Mouse (Mus musculus) T-helper 1 cell (primary cell): ENCODE results near the gene Fbxl15.

Source experiments
- in situ Hi-C: fragments of 300-600 bp; cut with MboI, MseI; formaldehyde crosslinking; loops from one replicate; pipeline ENCODE4 v1.15.1; 2025; ENCODE audit warnings: high pct_unique_total_duplicates

The Fbxl15 gene

DNA sequence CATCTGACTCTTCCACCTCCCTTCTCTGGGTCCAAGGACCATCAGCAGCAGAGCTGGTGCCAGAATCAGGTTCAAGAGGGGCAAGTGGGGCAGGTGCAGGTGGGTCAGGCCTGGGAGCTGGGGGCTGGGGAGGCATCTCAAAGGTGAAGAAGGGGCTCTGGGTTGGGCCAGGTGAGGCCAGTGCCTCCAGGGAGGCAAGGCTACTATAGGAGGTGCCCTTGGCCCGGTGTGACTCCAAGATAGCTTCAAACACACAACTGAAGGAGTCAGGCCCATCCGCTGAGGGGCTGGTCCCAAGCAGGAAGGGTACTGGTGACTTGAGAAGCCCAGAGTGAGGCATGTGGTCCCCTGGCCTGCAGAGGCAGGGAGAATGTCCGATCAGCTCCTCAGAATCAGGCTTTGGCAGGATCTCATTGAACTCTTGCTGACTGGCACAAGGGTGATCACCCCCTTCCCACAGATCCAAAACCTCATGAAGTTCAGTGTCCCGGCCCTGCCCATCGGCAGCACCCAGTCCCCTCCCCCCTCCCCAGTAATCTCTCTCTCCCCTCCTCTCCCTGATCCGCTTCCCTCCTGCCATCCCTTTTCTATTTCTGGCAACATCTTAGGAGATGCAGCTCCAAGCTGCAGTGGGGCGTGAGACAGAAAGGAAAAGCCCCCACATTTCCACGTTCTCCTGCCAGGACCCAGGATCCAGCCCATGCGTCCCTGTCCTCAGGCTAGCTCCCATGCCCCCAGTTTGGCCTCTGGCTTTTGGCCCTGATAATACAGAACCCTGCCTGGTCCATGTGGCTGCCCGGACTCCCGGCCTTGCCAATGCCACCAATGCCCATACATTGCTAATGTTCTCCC is 5.6 kb upstream of the Fbxl15 start:
- in situ Hi-C loops: no loop called here

DNA sequence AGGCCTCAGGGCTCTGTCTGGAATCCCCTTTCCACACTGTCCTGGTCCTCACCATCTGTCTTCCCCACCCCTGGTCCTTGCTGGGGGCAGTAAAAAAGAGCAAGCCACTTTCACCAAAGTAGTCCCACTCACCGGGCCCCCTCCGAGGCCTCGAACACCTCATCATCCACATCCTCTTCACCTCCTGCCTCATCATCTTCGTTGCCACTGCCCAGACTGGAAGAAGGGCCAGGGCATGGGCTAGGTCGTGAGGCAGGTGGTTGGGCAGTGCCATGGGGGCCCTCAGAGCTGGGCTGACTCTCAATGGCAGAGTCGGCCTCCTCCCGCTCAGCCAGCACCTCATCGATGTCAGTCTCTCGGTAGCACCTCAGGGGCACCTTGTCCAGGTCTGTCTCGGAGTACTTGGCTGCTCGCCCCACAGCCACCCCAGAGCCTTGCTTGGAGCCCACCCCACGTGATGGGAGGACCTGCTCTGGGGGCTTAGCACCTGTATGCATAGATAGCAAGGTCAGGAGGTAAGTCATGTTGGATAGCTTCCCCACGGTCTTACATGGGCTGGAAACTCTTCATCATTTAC is 4.9 kb upstream of the Fbxl15 start:
- in situ Hi-C loops: no loop called here

DNA sequence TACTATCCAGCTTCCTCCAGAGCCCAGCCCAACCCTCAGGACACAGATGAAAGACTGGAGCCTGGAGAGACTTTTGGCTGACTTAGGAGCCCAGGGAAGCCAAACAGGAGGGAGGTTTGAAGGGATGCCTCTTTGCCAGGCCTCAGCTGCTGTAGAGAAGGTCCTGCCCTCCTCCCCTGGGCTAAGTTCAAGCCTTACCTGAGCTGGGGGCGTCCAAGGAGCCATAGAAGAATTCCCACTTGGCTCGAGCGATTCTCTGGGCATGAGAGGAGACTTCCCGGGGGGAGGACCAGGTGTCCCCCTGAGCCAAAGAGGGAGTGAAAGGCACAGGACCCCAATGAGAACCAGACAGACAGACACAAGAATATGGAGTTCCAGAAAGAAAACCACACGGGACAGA is 4.3 kb upstream of the Fbxl15 start:
- in situ Hi-C loops: no loop called here

DNA sequence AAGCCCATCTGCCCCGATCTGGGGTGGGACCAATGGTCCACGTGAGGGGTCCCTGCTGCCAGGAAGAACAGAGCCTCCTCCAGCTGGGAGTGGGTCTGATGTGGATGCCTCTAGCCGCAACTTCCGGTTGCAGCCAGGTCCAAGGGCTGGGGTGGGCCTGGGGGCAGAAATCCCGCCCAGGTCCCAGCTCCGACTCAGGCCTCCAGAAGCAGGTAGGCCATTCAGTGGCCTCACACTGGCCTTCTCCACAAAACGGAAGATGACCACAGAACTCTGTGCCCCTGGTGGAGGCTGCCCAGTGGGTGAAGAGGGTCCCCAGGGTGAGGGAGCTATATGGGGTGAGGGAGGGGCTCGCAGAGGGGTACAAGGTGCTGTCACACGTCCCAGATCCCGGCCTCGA is 3.6 kb upstream of the Fbxl15 start:
- in situ Hi-C loops: no loop called here

DNA sequence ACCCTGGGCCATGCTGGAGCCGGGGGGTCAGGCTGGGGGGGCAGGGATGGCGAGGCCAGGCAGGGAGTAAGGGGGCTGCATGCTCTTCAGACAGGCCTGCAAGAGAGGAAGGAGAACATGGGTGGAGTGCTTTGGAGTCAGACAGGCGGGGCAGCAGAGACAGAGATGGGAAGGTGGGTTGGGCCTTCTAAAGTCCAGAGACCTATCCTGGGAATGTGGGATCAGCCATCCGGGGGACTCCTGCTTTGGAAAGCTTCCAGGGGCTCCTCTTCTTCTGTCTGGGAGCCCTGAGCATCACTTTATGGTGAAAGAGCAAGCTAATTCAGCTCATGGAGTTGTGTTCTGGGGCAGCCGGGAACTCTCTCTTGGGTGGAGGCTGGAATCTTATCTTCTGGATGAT is 3.1 kb upstream of the Fbxl15 start:
- in situ Hi-C loops: no loop called here

DNA sequence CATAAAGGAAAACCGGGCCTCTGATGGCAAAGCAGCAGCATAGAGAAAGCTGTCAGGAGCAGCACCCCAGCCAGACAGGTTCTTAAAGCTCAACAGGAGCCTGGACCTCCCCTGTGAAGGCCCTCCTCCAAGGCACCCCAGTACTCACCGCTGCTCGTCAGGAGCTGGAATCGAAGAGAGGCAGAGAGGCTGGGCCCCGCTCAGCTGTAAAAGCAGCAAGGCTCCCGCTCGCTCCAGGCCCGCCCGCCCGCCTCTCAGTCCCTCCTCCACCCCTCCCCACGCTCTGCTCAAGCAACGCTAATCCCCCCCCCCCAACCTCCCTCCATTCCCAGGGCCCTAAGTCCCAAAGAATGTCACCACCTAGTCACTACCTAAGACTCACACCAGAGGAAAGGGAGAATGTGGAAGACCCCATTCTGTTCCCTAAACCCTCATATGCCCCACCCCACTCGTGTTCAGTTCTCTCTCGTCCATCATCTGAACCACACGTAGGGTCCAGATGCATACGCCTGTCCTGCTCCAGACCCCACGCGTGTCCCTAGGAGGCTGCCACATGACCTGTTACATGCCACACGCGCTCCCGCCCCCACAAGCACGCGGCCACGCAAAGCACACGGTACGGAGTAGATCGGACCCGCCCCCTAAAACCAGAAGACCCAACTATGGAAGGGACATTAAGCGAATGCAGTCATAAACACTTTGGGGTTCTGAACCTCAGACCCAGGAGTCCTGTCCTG is 1.8 kb upstream of the Fbxl15 start:
- in situ Hi-C loops: no loop called here

DNA sequence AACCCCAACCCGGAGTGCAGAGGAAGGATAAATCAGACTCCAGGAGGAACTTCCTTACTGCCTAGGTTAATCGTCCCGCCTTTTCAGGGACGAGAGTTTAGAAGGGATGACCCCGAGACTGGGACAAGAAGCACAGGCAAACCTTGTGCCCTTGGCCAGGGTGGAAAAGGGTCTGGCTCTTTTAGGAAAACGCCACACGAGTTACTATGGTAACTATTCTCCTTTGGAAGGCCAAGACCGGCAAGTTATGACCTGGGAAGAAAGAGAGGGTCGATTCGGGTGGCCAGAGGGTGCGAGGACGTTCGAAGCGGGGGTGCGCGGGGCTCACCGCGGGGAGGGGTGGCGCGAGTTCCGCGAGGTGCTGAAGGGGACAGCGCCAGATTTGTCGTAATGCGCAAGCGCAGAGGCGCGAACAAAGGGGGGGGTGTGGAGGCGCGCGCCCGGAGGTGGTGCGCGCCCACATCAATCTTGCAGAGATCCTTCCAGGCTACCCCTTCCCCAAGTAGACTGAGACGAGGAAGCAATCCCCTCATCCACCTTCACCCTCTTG is 1.2 kb upstream of the Fbxl15 start, which contains the start of gene Psd:
TSS of gene Psd (minus strand) at position 401 of the 550 bp plus-strand sequence.
- in situ Hi-C loops: no loop called here

DNA sequence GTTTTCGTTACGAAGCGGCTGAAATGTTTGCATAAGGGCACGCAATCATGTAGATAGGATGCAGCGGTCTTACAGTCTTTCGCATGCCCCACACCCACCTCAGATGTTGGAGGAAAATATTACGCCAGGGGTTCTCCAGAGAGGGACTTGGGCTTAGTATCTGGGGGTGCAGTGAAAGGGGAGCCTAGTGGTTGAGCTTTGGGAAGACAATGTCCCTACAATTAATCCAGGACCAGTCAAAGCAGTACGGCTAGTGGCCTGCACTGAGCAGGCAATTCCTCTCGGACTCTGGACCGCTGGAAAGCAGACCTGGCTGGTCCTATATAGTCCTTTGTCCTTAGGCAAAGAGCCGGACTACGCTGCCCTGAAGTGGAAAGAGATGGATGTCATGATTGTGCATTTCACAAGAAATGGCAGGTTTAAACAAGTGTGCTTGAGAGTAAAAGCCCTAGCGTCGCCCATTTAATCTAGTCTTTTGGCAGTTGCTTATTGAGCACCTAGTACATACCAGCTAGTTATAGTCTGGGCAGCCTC is 386 bp upstream of the Fbxl15 start:
- in situ Hi-C loops: no loop called here

DNA sequence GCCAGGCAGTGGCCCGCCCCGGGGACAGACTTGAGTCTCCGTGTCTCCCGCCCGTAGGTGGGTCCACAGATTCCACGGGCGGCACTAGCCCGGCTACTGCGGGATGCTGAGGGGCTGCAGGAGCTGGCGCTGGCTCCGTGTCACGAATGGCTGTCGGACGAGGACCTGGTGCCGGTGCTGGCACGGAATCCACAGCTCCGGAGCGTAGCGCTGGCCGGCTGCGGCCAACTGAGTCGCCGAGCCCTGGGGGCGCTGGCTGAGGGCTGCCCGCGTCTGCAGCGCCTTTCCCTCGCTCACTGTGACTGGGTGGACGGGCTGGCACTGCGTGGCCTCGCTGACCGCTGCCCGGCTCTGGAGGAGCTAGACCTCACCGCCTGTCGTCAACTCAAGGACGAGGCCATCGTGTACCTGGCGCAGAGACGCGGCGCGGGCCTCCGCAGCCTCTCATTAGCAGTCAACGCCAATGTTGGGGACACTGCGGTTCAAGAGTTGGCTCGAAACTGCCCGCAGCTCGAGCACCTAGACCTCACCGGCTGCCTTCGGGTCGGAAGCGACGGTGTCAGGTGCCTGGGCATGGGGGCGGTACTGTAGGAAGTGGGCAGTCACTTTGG is 1.2 kb downstream of the Fbxl15 start:
- in situ Hi-C loops: no loop called here

DNA sequence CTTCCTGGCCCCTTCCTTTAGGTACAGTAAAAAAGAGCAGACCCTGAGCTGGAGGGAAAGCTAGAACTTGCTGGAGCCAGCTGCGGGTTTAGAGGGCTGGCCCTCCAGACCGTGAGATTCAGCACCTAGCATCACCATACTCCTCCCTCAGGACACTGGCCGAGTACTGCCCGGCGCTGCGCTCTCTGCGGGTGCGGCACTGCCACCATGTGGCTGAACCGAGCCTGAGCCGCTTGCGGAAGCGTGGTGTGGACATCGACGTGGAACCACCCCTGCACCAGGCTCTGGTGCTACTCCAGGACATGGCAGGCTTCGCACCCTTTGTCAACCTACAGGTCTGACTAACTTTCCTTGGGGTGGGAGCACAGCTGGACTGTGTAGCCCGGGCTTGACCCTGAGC is 2.0 kb downstream of the Fbxl15 start:
- in situ Hi-C loops: no loop called here

DNA sequence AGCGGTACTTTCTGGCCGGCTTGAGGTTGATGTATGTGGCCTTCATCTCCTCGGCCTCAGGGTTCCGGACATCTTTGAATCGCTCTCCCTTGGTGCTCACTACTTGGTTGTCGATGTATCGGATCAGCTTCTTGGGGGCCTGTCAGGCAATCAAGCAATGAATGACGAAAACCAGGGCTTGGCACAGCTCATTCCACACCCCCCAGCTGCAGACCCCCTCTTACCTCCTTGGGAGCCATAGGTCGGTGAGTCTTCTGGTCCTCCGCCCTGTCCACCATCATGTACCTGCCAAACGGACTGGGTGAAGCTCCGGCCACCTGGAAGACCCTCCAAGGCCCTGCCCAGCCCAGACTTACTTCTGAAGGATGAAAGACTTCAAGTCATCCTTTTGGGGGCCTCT is 2.7 kb downstream of the Fbxl15 start:
- in situ Hi-C loops: no loop called here

DNA sequence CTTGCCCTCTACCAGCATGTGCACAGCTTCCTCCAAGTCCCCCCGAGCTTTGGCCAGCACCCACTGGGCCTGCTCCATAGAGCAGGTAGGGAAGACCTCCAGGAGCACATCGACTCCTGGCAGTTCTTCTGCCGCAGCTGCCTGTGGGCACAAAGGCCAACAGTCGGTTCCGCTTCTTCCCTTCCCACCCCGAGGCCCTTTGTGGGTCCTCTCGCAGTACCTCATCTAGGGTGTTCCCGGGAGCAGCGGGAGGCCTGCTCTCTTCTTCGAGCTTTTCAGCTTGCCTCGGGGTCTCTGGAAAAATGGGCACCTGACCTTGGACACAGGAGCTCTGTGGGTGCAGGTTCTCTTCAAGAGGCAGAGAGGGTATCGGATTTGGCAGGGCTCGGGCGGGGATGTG is 3.3 kb downstream of the Fbxl15 start:
- in situ Hi-C loops: no loop called here

DNA sequence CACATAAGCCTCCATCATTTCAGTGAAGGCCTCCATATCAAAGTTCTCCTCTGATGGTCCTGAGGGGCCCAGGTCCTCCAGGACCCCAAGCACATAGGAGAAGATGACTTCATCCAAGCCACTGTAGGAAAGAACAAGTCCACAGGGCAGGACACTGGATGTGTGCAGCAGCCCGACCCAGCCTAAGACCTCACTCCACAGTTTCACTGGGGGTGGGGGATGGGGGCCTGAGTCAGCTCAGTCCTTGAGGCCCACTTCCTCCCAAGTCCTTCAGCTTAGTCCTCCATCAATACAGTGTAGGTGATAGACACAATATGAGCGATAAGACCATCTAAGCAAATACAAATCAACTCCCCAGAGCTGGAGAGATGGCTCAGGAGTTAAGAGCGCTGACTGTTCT is 4.0 kb downstream of the Fbxl15 start:
- in situ Hi-C loops: no loop called here

DNA sequence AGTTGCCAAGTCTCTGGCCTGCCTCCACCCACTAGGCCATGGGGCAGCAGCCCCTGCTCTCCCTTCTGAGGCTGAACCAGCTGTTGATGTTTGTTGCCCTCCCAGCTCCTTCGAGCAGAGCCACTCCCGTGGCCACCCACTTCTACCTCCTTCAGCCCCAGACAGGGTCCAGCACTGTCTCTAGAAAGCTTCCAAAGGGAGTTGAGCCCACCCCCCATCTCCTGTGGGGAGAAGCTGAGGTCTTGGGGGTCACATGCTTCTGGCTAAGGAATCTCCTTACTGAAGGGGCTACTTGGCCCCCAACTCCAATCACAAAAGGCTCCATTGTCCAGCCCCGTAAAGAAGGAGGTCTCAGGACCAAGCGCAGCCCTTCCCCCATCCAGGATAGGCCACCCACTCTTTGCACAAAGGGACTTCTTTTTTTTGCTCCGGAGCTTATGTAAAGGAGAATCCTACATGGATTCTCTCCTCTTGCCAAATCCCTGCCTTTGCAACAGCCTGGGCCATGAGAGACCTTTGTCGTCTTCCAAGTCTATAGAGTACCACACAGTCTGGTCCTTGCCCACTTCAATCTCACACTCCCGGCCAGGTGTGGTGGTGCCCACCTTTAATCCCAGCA is 4.8 kb downstream of the Fbxl15 start:
- in situ Hi-C loops: no loop called here

DNA sequence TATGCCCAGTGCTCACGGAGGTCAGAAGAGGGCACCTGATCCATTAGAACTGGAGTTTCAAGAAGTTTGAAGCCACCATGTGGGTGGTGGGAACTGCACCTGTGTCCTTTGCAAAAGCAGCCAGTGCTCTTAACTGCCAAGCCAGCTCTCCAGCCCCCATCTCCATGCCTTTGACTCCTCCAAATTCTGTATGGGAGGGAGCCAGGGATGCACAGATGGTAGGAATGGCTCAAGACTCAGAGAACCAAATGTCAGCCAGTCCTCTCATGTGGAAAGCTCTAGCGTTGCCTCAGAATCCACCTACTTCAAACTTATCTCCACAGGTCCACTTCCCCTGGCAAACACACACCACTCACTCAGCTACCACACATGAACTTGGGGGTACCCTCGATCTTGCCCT is 5.9 kb downstream of the Fbxl15 start:
- in situ Hi-C loops: no loop called here

DNA sequence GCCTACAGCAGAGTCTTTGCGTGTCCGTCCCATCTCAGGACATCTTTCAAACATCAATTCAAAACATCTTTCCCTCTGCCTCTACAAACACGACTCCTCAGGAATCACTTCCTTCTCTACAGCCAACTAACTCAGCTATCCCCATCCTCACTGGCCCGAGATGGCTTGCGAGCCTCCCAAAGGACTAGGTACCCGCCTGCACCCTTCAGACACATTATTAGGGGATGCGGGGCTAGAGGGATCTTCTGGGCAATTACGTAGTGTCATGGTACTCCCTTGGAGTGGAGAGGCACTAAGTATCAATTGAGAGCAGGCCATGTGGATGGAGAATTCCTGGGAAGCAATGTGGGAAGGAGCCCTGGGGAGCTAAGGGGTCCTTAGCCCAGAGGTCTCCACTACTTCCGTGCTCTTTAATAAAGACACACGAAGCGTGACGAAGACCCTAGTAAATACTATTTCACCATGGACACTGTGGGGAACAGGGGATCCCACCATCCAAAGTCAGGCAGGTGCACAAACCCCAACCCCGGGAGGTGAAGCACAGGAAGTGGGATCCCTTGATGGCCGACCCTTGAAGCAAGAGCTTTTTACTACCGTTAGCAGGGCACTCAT is 9.8 kb downstream of the Fbxl15 start:
- in situ Hi-C loops: no loop called here

DNA sequence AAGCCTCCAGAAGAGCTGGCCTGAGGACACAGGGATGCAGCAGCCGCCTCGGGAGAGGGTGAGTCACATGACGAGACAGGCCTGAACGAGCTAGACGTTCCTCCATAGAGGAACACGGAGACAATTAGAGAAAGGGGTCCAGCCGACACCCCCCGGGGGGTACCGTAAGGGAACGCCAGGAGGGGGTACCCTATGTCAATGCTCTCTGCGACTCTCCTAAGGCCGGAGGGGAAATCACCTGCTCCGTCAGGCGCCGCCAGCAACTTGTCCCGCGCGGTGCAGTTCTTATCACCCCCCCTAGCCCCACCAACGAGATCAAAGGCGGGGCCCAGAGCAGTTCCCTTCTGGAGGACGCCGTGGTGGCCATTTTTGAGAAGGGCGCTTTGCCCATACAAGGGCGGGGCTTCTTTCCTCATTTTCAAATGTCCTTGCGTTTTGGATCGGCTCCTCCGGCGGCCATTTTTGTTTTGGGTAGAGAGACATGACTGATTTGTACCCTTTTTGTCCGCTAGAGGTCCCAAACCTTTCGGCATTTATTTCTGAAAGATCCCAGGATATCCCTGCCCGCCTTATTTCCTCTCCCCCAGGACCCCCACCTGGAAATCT is 10.4 kb downstream of the Fbxl15 start, which contains the start of gene Cuedc2:
TSS of gene Cuedc2 (minus strand) at position 372 of the 606 bp plus-strand sequence.
- in situ Hi-C loops: no loop called here

DNA sequence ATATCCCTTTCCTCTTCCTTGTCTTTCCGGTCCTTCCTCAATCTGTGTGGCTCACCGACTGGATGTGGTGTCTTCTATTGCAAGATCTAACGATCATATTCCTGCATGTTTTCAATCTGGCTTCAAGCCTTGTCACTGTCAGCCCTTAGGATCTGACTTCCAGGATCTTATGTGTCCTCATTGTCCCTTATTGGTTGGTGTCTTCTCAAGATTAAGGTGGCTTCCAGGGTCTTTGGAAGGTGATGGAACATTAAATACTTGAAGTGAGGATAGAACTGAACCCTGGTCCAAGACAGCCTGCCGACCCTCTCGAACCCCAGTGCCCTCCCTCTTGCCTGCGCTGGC is 10.9 kb downstream of the Fbxl15 start:
- in situ Hi-C loops: no loop called here

DNA sequence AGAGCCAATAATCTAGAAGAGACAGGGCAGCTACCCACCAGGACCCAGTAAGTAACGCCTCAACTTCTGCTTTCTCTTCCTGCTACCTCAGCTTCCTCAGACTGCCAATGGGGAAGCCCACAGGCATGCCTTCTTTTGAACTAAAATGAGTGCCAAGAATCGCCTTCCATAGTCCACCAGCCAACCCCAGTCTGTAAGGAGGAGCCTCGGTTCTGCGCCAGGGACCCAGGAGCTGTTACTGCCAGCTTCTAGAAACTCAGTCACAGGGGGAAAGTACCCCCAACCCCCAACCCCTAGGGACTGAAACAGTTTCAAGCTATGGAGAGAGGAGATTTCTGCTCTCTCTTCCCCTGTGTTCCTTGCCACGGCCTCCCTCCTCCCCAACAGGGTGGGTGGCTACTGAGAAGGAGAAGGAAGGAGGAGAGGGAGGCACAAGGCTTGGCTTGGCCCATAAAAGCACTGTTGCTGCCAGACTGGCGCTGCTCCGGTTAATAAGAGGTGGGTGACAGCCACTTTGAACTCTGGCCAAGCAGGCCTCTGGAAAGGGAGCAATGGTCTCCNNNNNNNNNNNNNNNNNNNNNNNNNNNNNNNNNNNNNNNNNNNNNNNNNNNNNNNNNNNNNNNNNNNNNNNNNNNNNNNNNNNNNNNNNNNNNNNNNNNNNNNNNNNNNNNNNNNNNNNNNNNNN is 11.4 kb downstream of the Fbxl15 start:
- in situ Hi-C loops: no loop called here
